Mouse (Mus musculus) thymus, adult 2 months (tissue): ENCODE data around the gene Grem1. TPM values are rescaled to one million over a fixed set of nuclear protein-coding genes. Genes with fewer than 3 reads are reported as not detected.

Experiments used
- DNase-seq: peaks from one replicate; pipeline ENCODE4 v3.0.0; 2021
- H3K27ac ChIP-seq: fragments of 200-500 bp; 2 replicates; pipeline ENCODE4 v1.5.1; 2012; ENCODE audit warnings: low read length, control low read depth; ENCODE audit not compliant: control insufficient read depth, insufficient read depth
- H3K27me3 ChIP-seq: fragments of 200-500 bp; 2 replicates; pipeline ENCODE4 v1.6.1; 2012; ENCODE audit warnings: mild to moderate bottlenecking, low read length, moderate library complexity, mixed read lengths; ENCODE audit not compliant: control insufficient read depth, insufficient read depth
- H3K36me3 ChIP-seq: fragments of 200-500 bp; 2 replicates; pipeline ENCODE4 v1.6.1; 2012; ENCODE audit warnings: mild to moderate bottlenecking, low read length, moderate library complexity; ENCODE audit not compliant: control insufficient read depth, insufficient read depth
- H3K4me1 ChIP-seq: fragments of 200-500 bp; replicated peaks from 2 replicates; pipeline ENCODE4 v1.6.1; 2012; ENCODE audit warnings: low read length; ENCODE audit not compliant: control insufficient read depth, insufficient read depth
- H3K4me3 ChIP-seq: fragments of 200-500 bp; 2 replicates; pipeline ENCODE4 v1.5.1; 2012; ENCODE audit warnings: mild to moderate bottlenecking, low read length, control low read depth, moderate library complexity; ENCODE audit not compliant: control insufficient read depth, insufficient read depth
- CTCF ChIP-seq: fragments of 200-500 bp; IDR thresholded peaks from 2 replicates; pipeline ENCODE4 v1.5.1; 2012; ENCODE audit warnings: mild to moderate bottlenecking, control low read depth, low read length, moderate library complexity, borderline replicate concordance; ENCODE audit not compliant: control insufficient read depth, poor library complexity, insufficient read depth; ENCODE audit errors: extremely low read depth
- POLR2A ChIP-seq: fragments of 200-500 bp; IDR thresholded peaks from 2 replicates; pipeline ENCODE4 v1.6.1; 2012; ENCODE audit warnings: mild to moderate bottlenecking, low read length, control low read depth, moderate library complexity; ENCODE audit not compliant: control insufficient read depth, poor library complexity, insufficient read depth; ENCODE audit errors: extremely low read depth
- WGBS: fragments of 180-500 bp; shearing (Covaris S2); methylation state at CpG from one replicate; pipeline ENCODE4 v1.1.7; 2018; 5-methylcytosine and 5-hydroxymethylcytosine counted together
- polyA plus RNA-seq: library from polyadenylated mRNA; depleted of rRNA; stranded (reverse); fragments of >200 nt; gene quantifications from 2 replicates; pipeline ENCODE4 v1.2.3, GENCODE M21; 2012

The Grem1 gene
- polyA plus RNA-seq, 1 experiment, result 0.59 TPM

DNA sequence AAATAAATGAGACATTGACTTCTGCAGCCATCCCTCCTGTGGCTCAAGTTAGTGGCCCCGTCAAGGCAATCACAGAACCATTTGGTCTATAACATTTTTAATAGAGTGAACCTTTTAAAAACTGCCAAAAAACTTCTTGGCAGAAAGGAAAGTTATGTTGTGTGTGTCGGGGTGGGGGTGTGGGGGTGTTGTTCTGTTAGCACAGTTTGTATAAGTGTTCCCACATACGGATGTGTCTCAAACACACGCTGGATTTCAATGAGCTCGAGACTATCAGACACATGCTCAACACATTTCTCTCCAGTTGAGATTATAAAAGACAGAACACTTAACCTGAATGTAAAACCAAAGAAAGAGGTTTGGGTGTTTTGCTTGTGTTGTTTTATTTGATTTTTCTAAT is 22.7 kb upstream of the Grem1 start:
- no peak overlapping the region for H3K27ac ChIP-seq
- no peaks in the 10 kb centered on the region for H3K4me1 ChIP-seq
- 93% methylated on average over 5 of the region's 5 CpGs for WGBS
- H3K36me3 ChIP-seq, result no peaks in the 10 kb centered on the region
- no peak for TF ChIP-seq CTCF
- TF ChIP-seq POLR2A, result no peak
- no peaks in the 10 kb centered on the region for H3K27me3 ChIP-seq
- no peak overlapping the region for H3K4me3 ChIP-seq
- DNase-seq, result no peak

GRCm38 (mm10) chr2:113779336-113779735 is 20.9 kb upstream of the Grem1 start:
- no peak for TF ChIP-seq POLR2A
- TF ChIP-seq CTCF, result no peak
- H3K36me3 ChIP-seq, result no peaks in the 10 kb centered on the region
- DNase-seq, result no peak
- H3K27ac ChIP-seq, result no peak overlapping the region
- no peaks in the 10 kb centered on the region for H3K27me3 ChIP-seq
- no peak overlapping the region for H3K4me3 ChIP-seq
- no peaks in the 10 kb centered on the region for H3K4me1 ChIP-seq
- WGBS, result 87% methylated on average over 3 of the region's 3 CpGs

DNA sequence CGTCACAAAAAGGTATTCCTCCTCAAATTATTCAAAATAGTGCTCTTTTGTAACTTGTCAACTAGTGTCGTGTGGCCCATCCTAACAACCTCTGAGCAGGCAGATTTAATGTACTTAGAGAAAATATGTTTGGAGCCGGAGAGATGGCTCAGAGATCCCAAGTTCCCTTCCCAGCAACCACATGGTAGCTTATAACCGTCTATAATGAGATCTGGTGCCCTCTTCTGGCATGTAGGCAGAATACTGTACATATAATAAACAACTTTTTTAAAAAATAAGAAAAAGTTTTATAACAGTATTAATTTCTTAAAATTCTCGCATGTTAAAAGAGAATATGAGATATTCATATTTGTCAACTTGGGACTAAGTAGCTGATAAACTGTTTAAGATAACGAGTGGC is 19.6 kb upstream of the Grem1 start:
- DNase-seq, result no peak
- 77% methylated on average over 6 of the region's 6 CpGs for WGBS
- no peak for TF ChIP-seq POLR2A
- TF ChIP-seq CTCF, result no peak
- no peak overlapping the region for H3K27ac ChIP-seq
- H3K4me1 ChIP-seq, result no peaks in the 10 kb centered on the region
- H3K27me3 ChIP-seq, result no peaks in the 10 kb centered on the region
- no peaks in the 10 kb centered on the region for H3K36me3 ChIP-seq
- H3K4me3 ChIP-seq, result no peak overlapping the region

DNA sequence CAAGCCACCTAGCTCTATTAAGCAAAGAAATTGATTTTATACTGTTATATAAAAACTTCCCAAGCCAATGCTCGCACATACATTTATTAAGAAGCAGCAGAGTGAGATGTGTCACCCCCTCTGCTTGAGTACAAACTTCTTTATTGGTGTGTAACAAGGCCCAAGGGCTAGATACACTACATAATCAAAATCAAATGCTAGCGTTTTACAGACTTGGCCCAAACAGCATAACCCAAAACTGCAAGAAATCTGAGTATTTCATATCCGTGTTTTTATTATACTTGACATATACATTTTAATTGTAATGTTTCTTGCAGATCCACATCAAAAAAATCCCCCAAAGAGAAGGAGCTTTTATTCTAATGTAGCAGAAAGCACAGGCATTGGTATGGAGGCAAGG is 17.9 kb upstream of the Grem1 start:
- TF ChIP-seq CTCF (no peak), POLR2A (no peak)
- WGBS, result 94% methylated on average over 3 of the region's 3 CpGs

GRCm38 (mm10) chr2:113774150-113774805 is 15.8 kb upstream of the Grem1 start:
- no peaks in the 10 kb centered on the region for H3K36me3 ChIP-seq
- DNase-seq, result no peak
- no peaks in the 10 kb centered on the region for H3K4me1 ChIP-seq
- no peaks in the 10 kb centered on the region for H3K27me3 ChIP-seq
- H3K4me3 ChIP-seq, result no peak overlapping the region
- no peak overlapping the region for H3K27ac ChIP-seq
- no peak for TF ChIP-seq POLR2A
- 87% methylated on average over 6 of the region's 6 CpGs for WGBS

More for the DNA sequence above, 17.9 kb upstream of the Grem1 start:
- no peak overlapping the region for H3K4me3 ChIP-seq
- H3K27ac ChIP-seq, result no peak overlapping the region
- H3K27me3 ChIP-seq, result no peaks in the 10 kb centered on the region
- no peaks in the 10 kb centered on the region for H3K36me3 ChIP-seq
- no peaks in the 10 kb centered on the region for H3K4me1 ChIP-seq
- no peak for DNase-seq

DNA sequence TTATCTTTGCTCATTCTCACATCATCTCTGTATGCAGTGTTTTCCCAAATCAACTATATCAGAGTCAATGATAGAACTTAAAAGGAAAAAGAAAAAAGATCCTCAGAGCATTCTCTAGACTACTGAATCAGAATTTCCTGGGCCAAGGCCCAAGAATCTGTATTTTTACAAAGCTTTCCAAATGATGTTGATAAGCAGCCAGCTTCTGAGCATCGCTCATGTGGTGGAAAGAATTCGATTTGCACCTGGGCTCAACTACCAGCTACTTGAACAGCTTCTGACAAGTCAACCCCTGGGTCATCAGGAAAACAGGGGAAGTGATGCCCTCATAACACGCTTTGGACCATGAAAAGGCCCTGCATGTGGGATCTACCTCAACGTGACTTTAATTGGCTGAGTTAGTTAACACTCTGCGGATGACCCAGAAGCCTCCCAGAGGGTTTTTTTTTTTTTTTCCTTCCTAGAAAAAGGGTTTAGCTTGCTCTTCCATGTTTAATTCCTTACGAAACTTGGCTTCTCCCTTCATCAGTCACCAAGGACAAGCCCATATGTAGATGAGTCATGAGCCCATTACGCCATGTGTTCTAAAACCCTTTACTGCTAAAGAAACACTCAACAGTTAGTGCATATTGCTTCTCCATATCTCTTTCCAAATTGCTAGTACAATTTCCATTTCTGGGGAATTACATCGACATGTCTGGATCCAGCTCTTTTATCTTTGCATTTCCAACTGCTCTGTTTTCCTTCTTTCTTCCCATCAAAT is 10.3 kb upstream of the Grem1 start:
- Histone ChIP-seq H3K4me1 (no peaks in the 10 kb centered on the region), H3K27ac (no peak overlapping the region), H3K4me3 (no peak overlapping the region), H3K27me3 (no peaks in the 10 kb centered on the region), H3K36me3 (no peaks in the 10 kb centered on the region)
- WGBS, result 92% methylated on average over 8 of the region's 8 CpGs
- no peak for DNase-seq
- TF ChIP-seq POLR2A, result no peak
- no peak for TF ChIP-seq CTCF

DNA sequence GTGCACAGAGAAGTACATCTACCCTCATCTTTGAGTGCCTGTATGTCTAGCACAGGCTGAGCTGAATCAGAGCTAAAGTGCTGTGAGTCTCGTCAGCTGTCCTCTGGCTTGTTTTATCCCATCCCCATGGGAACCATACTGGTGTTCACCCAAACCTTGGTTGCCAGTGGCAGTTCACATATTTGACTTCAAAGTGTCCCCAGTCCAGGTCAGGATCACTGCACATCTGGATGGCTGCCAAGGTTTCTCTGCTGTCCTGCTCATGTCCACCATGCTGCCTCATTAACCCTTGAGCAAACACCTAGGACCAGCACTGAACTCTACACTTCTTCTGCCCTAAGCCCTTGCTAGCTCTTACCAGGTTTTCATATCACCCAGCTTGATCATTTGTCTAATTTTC is 7.4 kb upstream of the Grem1 start:
- WGBS, result 84% methylated on average over 1 of the region's 1 CpGs

More for the DNA sequence above, 7.4 kb upstream of the Grem1 start:
- DNase-seq, result no peak
- TF ChIP-seq POLR2A, result no peak
- no peak for TF ChIP-seq CTCF
- no peak overlapping the region for H3K27ac ChIP-seq
- no peak overlapping the region for H3K4me3 ChIP-seq
- H3K36me3 ChIP-seq, result no peaks in the 10 kb centered on the region
- no peaks in the 10 kb centered on the region for H3K27me3 ChIP-seq
- H3K4me1 ChIP-seq, result no peaks in the 10 kb centered on the region
